Mouse (Mus musculus): ENCODE data around the gene Plb1.

Plb1 gene

GRCm38 (mm10) chr5:32232474-32232873 is at the start of gene Plb1:
Gene Plb1 (plus strand): TSS chr5:32232708.
- no peak for DNase-seq

DNA sequence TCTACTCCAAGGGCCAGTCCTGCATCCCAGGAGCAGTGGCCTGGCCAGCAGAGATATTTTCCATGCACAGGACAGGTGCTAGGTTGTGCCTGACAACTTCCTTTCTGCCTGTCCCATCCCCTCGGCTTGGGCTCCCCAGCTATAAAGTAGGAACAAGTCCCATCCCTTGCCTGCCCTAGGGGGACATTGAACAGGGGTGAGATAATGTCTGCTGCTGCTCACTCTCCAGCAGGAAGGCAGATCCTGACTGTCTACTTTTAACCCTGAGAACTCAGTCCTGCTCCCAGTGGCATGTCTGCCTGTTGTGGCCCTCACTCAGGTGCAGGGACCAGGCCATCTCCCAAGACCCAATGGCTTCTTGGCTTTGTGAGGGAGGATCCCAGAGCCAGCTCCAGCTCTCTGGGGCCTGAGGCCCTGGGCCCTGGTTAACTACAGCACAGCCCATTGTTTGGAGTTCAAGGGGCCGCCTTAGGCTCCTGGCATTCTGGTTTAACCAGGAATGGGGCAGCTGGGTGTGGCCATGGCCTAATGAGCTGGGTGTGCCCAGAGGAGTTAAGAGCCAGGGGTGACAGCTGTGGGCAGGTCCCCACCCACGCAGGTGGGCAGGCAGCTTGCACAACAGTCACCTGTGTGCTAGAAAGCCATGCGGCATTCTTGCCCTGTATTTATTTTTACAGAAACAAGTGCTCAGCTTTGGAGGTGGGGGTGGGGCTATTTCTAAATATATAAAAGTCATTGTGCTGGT is 49.5 kb upstream of the Plb1 start:
- peak; percentile 16 for DNase-seq

DNA sequence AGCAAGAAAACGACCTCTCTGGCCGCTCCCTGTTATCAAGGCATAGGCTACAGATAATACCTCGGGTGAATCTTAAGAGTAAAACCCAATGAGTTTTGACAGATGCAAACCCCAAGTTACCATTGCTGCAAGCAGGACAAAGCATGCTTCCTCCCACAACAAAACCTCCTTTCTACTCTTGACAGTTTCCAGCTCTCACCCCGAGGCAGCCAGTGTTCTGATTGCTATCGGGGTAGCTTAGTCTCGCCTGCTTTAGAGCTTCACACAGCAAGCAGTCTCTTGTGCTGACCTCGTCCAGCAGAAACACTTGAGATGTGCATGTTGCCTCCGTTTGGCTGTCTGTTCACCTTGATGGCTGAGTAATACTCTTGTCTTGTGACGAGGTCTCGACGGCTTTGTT is 44.8 kb upstream of the Plb1 start:
- DNase-seq: no peak

- DNase-seq: no peak
Measured at GRCm38 (mm10) chr5:32191259-32191658, 41.2 kb upstream of the Plb1 start.

GRCm38 (mm10) chr5:32192016-32192845 is 40.3 kb upstream of the Plb1 start:
- no peak for DNase-seq

- no peak for DNase-seq
Measured at GRCm38 (mm10) chr5:32194236-32194635, 38.3 kb upstream of the Plb1 start.

DNA sequence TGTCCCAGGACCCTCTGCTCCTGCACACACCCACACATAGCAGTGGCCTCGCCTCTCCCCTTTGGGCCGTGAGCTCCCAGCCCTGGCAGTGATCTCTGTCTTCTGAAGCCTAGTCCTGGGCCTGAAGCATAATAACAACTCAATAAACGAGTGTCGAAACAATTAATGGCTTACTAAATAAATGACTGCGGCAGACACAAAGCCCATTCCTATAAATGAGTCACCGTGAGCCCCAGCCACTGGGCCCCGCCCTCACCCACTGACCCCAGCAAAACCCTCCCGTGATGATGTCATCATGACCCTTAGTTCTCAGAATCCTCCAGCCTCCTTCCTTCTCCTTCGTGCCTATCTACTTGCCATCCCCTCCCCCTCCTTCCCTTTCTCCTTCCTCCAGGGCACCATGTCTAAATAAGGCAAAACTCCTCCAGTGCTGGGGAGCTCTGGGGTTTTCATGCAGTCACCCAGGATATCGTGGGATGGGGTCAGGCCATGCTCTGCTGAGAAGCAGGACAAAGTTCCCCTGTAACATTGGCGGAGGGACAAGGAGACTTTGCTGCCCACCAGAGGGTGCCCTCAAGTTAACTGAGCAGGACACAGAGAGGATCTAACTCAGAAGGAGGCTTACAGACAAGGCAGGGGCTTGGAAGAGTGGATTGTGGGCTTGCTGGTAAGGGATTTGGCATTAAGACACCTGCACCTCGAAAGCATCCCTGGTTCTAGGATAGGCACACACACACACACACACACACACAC is 36.5 kb upstream of the Plb1 start:
- DNase-seq: peak; percentile 20

DNA sequence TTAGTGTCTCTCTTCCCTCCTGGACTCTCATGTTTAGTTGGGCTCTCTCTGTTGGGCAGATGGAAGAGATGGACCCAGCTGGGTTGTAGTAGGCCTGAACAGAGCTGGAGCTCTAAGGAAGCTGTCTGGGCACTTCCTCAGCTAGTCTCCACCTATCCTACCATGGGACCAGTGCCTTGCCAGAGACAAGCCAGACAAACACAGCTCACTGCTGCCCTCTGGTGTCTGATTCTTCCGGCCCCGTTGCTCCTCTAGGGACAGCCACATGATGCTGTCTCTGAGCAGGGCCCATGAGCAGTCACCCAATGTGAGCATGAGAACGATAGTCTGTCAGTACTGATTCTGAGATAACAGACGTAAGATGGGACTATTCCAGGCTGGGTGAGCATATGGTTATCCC is 34.8 kb upstream of the Plb1 start:
- DNase-seq: peak; percentile 88

GRCm38 (mm10) chr5:32199136-32199535 is 33.4 kb upstream of the Plb1 start:
- no peak for DNase-seq

GRCm38 (mm10) chr5:32199594-32199993 is 32.9 kb upstream of the Plb1 start:
- no peak for DNase-seq

GRCm38 (mm10) chr5:32204653-32205052 is 27.9 kb upstream of the Plb1 start:
- no peak for DNase-seq

- peak; percentile 14 for DNase-seq
Measured at GRCm38 (mm10) chr5:32206726-32207125, 25.8 kb upstream of the Plb1 start.

DNA sequence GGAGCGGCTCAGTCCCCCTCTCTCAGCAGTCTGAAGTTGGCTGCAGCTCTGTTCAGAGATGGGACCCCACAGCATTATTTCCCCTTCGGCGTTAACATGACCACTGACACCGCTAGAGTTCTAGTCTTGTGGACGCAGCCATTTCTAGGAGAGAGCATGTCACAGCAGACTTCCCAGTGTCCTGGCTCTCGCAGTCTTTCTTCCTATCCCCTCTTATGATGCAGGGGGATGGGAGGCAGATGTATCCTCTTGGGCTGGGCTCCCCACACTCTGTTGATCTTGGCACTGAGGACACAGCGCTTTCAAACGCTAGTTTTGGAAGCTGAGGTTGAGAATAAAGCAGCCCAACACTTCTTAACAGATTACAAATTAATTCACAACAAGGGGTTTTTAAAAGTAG is 24.0 kb upstream of the Plb1 start:
- no peak for DNase-seq

GRCm38 (mm10) chr5:32211011-32211410 is 21.5 kb upstream of the Plb1 start:
- DNase-seq: no peak

GRCm38 (mm10) chr5:32213746-32214145 is 18.8 kb upstream of the Plb1 start:
- no peak for DNase-seq

DNA sequence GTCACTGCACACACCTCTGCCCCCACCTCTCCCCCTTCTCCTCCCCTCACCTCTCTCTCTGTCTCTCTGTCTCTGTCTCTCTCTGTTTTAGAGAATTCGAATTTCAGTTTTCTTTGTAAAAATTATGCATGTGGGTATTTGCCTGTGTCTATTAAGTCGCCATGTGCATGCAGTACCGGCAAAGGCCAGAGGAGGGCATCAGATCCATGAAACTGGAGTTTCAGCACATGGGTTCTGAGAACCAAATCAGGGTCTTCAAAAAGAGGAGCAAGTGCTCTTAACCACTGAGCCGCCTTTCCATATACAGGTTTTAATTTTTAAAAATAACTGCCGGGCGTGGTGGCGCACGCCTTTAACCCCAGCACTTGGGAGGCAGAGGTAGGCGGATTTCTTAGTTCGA is 17.0 kb upstream of the Plb1 start:
- DNase-seq: peak; percentile 8

DNA sequence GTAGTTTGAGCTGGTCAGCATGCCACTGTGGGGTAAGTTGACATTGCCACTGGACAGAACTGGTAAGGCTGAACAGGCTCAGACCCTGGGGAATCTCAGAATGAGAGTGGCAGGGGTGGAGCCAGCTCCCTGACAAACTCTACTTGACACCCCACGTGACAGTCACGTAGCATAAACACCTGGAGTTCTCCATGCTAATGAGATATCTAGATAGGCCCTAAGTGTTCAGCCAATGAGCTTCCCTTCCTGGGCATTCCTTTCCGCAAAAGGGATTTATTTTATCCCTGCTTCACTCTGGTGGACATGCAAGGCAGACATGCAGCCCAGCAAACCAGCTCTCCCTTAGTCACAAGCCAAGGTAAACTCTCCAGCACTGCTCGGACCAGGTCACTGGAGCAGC is 16.0 kb upstream of the Plb1 start:
- peak; percentile 12 for DNase-seq

DNA sequence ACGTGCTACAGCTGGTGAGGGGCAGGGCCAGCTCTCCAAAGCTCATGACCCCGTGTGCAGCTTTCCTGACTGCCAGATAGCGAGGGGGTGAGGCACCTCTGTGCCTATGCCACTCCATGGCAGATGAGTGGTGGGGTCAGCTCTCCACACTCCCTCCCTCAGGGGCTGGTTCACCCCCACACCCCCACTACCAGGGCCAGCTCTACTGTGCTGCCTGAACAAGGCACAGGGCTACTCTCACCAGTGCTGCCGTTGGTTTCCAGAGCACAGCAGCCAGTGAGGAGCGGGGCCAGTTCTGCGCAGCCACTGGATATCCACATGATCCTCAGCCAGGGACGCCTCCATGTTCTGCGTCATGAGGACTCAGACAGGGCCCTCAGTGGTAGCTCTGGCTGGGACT is 15.0 kb upstream of the Plb1 start:
- DNase-seq: no peak

DNA sequence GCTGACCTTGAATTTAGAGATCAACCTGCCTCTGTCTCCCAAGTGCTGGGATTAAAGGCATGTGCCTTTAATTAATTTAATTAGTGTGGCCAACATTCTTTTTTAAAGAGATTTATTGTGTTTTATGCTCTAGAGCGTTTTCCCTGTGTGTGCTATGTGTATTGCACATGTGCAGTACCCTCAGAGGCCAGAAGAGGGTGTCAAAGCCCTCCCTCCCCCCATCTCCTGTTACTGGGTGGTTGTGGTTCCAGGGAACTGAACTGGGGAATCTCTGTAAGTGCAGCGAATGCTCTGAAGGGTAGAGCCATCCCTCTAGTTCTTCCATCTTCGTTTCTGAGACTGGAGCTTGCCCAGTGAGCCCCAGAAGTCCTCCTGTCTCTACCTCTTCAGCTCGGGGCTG is 2.1 kb upstream of the Plb1 start:
- DNase-seq: no peak

DNA sequence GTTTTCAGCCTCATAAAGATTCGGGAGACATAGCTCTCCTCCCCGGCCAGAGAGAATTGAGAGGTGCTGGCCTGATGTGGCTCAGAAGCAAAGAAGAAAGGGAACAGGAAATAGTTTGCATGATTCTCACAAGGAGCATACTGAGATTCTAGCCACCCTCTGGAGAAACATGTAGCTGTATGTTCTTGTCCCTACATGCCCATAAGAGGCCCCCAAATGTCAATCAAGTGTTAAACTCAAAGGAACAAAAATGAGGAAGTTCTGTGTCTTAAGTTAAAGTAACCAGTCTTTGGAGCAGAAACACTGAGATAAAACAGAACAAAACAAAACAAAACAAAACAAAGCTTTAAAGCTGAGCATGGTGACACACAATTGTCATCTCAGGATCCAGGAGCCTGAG is 6.8 kb downstream of the Plb1 start:
- DNase-seq: no peak

DNA sequence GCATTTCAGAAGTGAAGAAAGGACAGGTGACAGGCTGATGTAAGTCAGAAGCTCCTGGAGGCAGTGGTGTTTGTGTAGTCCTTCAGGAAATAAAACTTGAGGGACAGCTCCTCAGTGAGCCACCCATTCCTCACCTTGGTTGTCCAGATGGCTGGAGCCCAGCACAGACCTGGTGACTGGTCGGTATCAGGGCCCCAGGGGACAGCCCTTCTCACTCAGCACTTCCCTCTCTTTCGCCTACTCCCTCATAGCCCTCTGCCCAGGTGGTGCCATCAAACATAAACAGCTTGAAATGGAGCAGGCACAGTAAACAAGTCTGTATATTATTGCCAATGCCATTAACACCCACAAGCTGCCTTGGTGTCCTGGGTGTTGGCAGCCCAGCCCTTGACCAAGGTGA is 8.2 kb downstream of the Plb1 start:
- no peak for DNase-seq

DNA sequence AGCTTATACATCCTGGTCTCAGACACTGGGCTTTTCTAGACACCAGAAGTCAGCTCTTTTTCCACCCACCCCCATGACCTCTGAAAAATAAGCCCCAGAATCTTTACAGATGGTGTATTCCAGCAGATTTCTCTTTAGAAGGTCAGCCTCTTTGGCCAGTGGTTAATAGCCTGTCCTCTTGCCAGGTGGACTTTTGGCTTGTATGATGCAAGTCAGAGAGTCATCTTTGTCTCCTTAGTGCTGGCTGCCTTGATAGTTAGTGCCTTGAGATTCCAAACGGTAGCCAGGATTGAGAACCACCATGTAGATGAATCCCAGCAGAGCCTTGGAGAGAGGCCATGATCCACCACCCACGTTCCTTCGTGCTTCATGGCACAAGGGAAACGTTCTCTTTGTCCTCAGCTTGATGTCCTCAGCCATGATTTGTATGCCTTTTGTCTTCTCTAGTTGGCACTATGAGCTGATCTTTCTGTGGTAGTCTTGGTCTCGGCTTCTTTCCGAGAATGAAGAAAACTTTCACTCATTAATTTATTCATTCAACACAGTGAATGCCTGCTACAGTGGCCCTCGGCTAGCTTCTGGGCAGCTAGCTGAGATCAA is 10.9 kb downstream of the Plb1 start:
- peak; percentile 64 for DNase-seq

DNA sequence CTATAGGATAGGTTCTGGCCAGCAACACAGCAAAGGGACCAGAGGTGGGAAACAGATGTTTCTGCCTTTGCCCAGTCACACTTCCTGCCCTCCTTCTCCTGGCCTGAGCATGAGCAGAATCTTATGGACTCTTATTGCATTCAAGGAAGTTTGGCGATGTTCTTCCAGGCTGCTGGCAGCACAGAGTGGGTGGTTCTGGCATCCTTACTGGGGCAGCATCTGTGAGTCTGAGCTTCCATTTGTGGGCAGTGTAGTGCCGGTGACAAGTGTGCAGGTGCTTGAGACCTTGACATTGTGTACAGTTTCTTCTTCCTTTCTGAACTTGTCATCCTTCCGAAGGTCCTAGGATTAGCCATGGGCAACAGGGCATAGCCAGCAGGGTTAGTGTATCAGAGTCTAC is 12.9 kb downstream of the Plb1 start:
- no peak for DNase-seq

Measured in kidney, adult 11 months (tissue).